Comparison of ENCODE assay signal across 8 mouse cellular contexts in genomic region chr13:113046211-113046883, GRCm38 (mm10). TPM values are rescaled to one million over a fixed set of nuclear protein-coding genes. Genes with fewer than 3 reads are reported as not detected.
DNase-seq lines count a peak whose midpoint lies in the region; ATAC-seq and TF ChIP-seq lines count a peak whose summit lies in the region.

Gene Gpx8 (minus strand): TSS chr13:113046410.

- H3K9me3 ChIP-seq in embryonic facial prominence, embryonic 14.5 days (ENCODE audit: control insufficient read depth, low read length) = no peaks in the 10 kb centered on the region
- H3K9me3 ChIP-seq in heart, embryonic 12.5 days (replicated peaks) = no peaks in the 10 kb centered on the region
- no peaks in the 10 kb centered on the region for H3K9me3 ChIP-seq in kidney, embryonic 15.5 days (replicated peaks)
- H3K9me3 ChIP-seq in liver, embryonic 13.5 days (replicated peaks) = no peaks in the 10 kb centered on the region

- peak within 1 kb of the TSS; percentile 70 for H3K9ac ChIP-seq in embryonic facial prominence, embryonic 14.5 days (ENCODE audit: low read depth, low read length)
- H3K9ac ChIP-seq in heart, embryonic 12.5 days = peak within 1 kb of the TSS; percentile 71
- H3K9ac ChIP-seq in kidney, embryonic 15.5 days = peak within 1 kb of the TSS; percentile 53
- 0 out of 2 replicates have a peak within 1 kb of the TSS, but pooled peaks have one; percentile 23 for H3K9ac ChIP-seq in liver, embryonic 13.5 days

- peak; percentile 48 for DNase-seq in thymus, adult 2 months
- DNase-seq in thymus, adult 18-20 months = no peak
- DNase-seq in embryonic facial prominence, embryonic 14.5 days (ENCODE audit: low spot score) = peak; percentile 96
- no peak for DNase-seq in liver, embryonic 13.5 days
- peak; percentile 33 to 61 for DNase-seq in natural killer cell, adult 2 months (ENCODE audit: low spot score in 2 of 2)
- peak; percentile 33 for DNase-seq in testis, postnatal 14 days (ENCODE audit: low spot score)

- no peak within 1 kb of the TSS for H3K27ac ChIP-seq in thymus, adult 2 months (ENCODE audit: control insufficient read depth, insufficient read depth, low read length)
- H3K27ac ChIP-seq in embryonic facial prominence, embryonic 14.5 days (replicated peaks; ENCODE audit: low read depth, low read length) = peak within 1 kb of the TSS; percentile 86
- peak within 1 kb of the TSS; percentile 25 for H3K27ac ChIP-seq in heart, embryonic 12.5 days (ENCODE audit: poor library complexity, severe bottlenecking)
- peak within 1 kb of the TSS; percentile 93 for H3K27ac ChIP-seq in kidney, embryonic 15.5 days
- H3K27ac ChIP-seq in liver, embryonic 13.5 days = no peak within 1 kb of the TSS

- H3K4me2 ChIP-seq in embryonic facial prominence, embryonic 14.5 days (ENCODE audit: low read depth, low read length) = peak within 1 kb of the TSS; percentile 60
- peak within 1 kb of the TSS; percentile 79 for H3K4me2 ChIP-seq in heart, embryonic 12.5 days
- peak within 1 kb of the TSS; percentile 61 for H3K4me2 ChIP-seq in kidney, embryonic 15.5 days
- peak within 1 kb of the TSS; percentile 46 for H3K4me2 ChIP-seq in liver, embryonic 13.5 days

- TF ChIP-seq CTCF in thymus, adult 2 months (IDR thresholded peaks at IDR 0.05; ENCODE audit: borderline replicate concordance, control insufficient read depth, extremely low read depth, insufficient read depth, low read length, poor library complexity) = no peak

- no peaks in the 10 kb centered on the region for H3K27me3 ChIP-seq in thymus, adult 2 months (ENCODE audit: control insufficient read depth, insufficient read depth, low read length)
- H3K27me3 ChIP-seq in embryonic facial prominence, embryonic 14.5 days (replicated peaks; ENCODE audit: control insufficient read depth, insufficient read depth, low read length) = no peaks in the 10 kb centered on the region
- no peaks in the 10 kb centered on the region for H3K27me3 ChIP-seq in heart, embryonic 12.5 days (replicated peaks)
- 0 out of 2 replicates have a peak, but pooled peaks cover 4% of the 10 kb centered on the region for H3K27me3 ChIP-seq in kidney, embryonic 15.5 days
- peaks cover 14% of the 10 kb centered on the region for H3K27me3 ChIP-seq in liver, embryonic 13.5 days

- WGBS in thymus, adult 2 months = 12% methylated on average over 21 of the region's 21 CpGs
- WGBS in embryonic facial prominence, embryonic 14.5 days = 3% methylated on average over 21 of the region's 21 CpGs
- WGBS in heart, embryonic 12.5 days = 7% methylated on average over 21 of the region's 21 CpGs
- WGBS in kidney, embryonic 15.5 days = 6% methylated on average over 21 of the region's 21 CpGs
- WGBS in liver, embryonic 13.5 days (ENCODE audit: insufficient replicate concordance) = 6% methylated on average over 21 of the region's 21 CpGs

- TF ChIP-seq POLR2A in thymus, adult 2 months (IDR thresholded peaks at IDR 0.05; ENCODE audit: control insufficient read depth, extremely low read depth, insufficient read depth, low read length, poor library complexity) = no peak

- peak; percentile 95 for ATAC-seq in embryonic facial prominence, embryonic 14.5 days (ENCODE audit: low read depth)
- ATAC-seq in heart, embryonic 12.5 days (ENCODE audit: insufficient number of reproducible peaks, low FRiP score) = peak; percentile 74; the same call in 1 of the 2 replicates
- ATAC-seq in kidney, embryonic 15.5 days (replicated peaks; ENCODE audit: low FRiP score) = peak; percentile 90
- ATAC-seq in liver, embryonic 13.5 days (ENCODE audit: low read depth) = no peak

- no peaks in the 10 kb centered on the region for H3K36me3 ChIP-seq in thymus, adult 2 months (ENCODE audit: control insufficient read depth, insufficient read depth, low read length)
- peaks cover 18% of the 10 kb centered on the region for H3K36me3 ChIP-seq in embryonic facial prominence, embryonic 14.5 days (ENCODE audit: control insufficient read depth, insufficient read depth, low read length)
- H3K36me3 ChIP-seq in heart, embryonic 12.5 days = peaks cover 19% of the 10 kb centered on the region
- H3K36me3 ChIP-seq in kidney, embryonic 15.5 days = peaks cover 18% of the 10 kb centered on the region
- H3K36me3 ChIP-seq in liver, embryonic 13.5 days = no peaks in the 10 kb centered on the region

- peaks cover 9% of the 10 kb centered on the region for H3K4me1 ChIP-seq in thymus, adult 2 months (replicated peaks; ENCODE audit: control insufficient read depth, insufficient read depth, low read length)
- H3K4me1 ChIP-seq in embryonic facial prominence, embryonic 14.5 days (ENCODE audit: control insufficient read depth, insufficient read depth, low read length) = peaks cover 5% of the 10 kb centered on the region; the same call in 1 of the 2 replicates
- peaks cover 5% of the 10 kb centered on the region; the same call in 1 of the 2 replicates for H3K4me1 ChIP-seq in heart, embryonic 12.5 days (replicated peaks)
- peaks cover 17% of the 10 kb centered on the region for H3K4me1 ChIP-seq in kidney, embryonic 15.5 days
- H3K4me1 ChIP-seq in liver, embryonic 13.5 days (replicated peaks) = no peaks in the 10 kb centered on the region

- H3K4me3 ChIP-seq in thymus, adult 2 months (ENCODE audit: control insufficient read depth, insufficient read depth, low read length) = peak within 1 kb of the TSS; percentile 20; the same call in 1 of the 2 replicates
- H3K4me3 ChIP-seq in embryonic facial prominence, embryonic 14.5 days (ENCODE audit: low read depth, low read length) = peak within 1 kb of the TSS; percentile 56
- peak within 1 kb of the TSS; percentile 56 for H3K4me3 ChIP-seq in heart, embryonic 12.5 days
- H3K4me3 ChIP-seq in kidney, embryonic 15.5 days (replicated peaks) = peak within 1 kb of the TSS; percentile 67
- H3K4me3 ChIP-seq in liver, embryonic 13.5 days (replicated peaks) = peak within 1 kb of the TSS; percentile 16

RNA-seq across cellular contexts. Expression of gene Gpx8, which starts in this region (rescaled TPM):
- 1.3 and 1.9 TPM in 2 replicates for polyA plus RNA-seq in thymus, adult 2 months (2012; rRNA removed)
- 210 and 222 TPM in 2 replicates for polyA plus RNA-seq in embryonic facial prominence, embryonic 14.5 days (2014; fragmentation: Nextera tagmentation; extraction: Ambion mirVana)
- 142 and 148 TPM in 2 replicates for polyA plus RNA-seq in heart, embryonic 12.5 days (2016; fragmentation: Nextera tagmentation; extraction: Ambion mirVana)
- polyA plus RNA-seq in kidney, embryonic 15.5 days (2015; fragmentation: Nextera tagmentation; extraction: Ambion mirVana) = 161 TPM in 2 replicates
- 10.0 and 12.2 TPM in 2 replicates for polyA plus RNA-seq in liver, embryonic 13.5 days (2015; fragmentation: Nextera tagmentation; extraction: Ambion mirVana)

Comparison
In these comparisons a context has a peak if more than half of its experiments do, and no peak if none do; other contexts are left out.
1. RNA of gene Gpx8 (polyA plus RNA-seq): 210 to 222 TPM in embryonic facial prominence, embryonic 14.5 days, 161 TPM in kidney, embryonic 15.5 days and 142 to 148 TPM in heart, embryonic 12.5 days; 10.0 to 12.2 TPM in liver, embryonic 13.5 days and 1.3 to 1.9 TPM in thymus, adult 2 months; every median in the first group is over 10 times any median in the second.
2. DNase-seq: peak in thymus, adult 2 months (single experiment), embryonic facial prominence, embryonic 14.5 days (single experiment), natural killer cell, adult 2 months (2 of 2) and testis, postnatal 14 days (single experiment); none in thymus, adult 18-20 months (0 of 2) and liver, embryonic 13.5 days (single experiment).
3. H3K27ac ChIP-seq: peak in embryonic facial prominence, embryonic 14.5 days (single experiment), heart, embryonic 12.5 days (single experiment) and kidney, embryonic 15.5 days (single experiment); none in thymus, adult 2 months (single experiment) and liver, embryonic 13.5 days (single experiment).
4. H3K4me3 ChIP-seq: peak in every context shown above with its lines; median percentile 67 in kidney, embryonic 15.5 days; 56 in embryonic facial prominence, embryonic 14.5 days; 56 in heart, embryonic 12.5 days; 20 in thymus, adult 2 months; 16 in liver, embryonic 13.5 days.
5. Peak in every context shown above with its lines, with median percentiles within 50 percentile points of each other: H3K4me2 ChIP-seq and H3K9ac ChIP-seq.